Mouse (Mus musculus) layer of hippocampus, adult 2 months (tissue): ENCODE data around the gene Hoxb6. TPM values are rescaled to one million over a fixed set of nuclear protein-coding genes. Genes with fewer than 3 reads are reported as not detected.

ENCODE experiments used
- DNase-seq, 2 experiments: peaks; one replicate each; pipeline ENCODE4 v3.0.0; 2022; ENCODE audit warnings: low spot score in 2 of 2
- H3K27ac ChIP-seq: fragments of 200-600 bp; 2 replicates; pipeline ENCODE4 v1.8.1; 2022
- H3K4me3 ChIP-seq: fragments of 200-600 bp; 2 replicates; pipeline ENCODE4 v1.8.1; 2022; ENCODE audit warnings: mild to moderate bottlenecking
- CTCF ChIP-seq: fragments of 200-600 bp; conservative IDR thresholded peaks from 2 replicates; pipeline ENCODE4 v1.8.1; 2022; ENCODE audit warnings: antibody characterized with exemption, mild to moderate bottlenecking, moderate library complexity
- total RNA-seq, 2 experiments: library from RNA; stranded (reverse); gene quantifications; 2 replicates each; pipeline ENCODE4 v1.2.3; 2021

Gene Hoxb6
- total RNA-seq, 2 experiments from 2014 or later: not detected

DNA sequence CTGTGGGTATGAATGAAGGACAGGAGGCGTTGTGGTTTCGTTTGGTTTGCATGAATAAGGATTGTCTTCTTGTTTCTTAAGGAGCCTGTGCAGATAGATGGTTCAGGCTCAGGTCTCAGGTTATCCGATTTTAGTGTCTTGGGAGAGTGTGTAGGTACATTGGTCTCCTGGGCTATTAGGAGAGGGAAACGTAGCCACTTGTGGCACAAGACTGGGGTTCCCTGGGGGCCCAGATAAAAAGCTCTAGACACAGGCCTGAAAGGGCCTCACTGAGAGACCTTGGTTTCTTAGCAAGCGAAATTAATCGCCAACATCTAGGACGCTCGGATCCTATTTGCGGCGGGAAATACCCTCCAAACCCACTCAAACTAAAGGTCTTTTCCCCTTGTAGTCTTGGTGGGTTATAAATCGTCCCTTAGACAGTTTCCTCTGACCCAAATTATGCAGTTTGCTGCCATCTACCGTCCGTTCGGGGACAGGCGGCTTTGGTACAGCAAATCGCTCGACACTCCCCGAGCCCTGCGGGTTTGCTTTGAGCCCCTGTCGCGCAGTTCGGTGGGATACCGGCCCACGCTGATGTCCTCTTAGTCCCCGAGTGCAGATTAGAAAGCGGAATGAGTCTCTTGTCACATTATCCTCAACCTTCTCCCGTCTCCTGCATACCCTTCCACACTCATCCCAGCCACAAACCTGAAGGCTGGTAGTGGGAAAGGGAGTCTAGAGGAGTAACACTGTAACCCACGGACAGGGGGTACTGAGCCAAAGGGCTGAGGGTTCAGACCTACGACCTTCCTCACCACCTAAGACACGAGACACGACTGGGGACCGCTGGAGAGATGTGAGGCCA lies 2.2 kb downstream of the Hoxb6 start:
- TF ChIP-seq CTCF: peak; percentile 85
- Histone ChIP-seq H3K27ac (no peak overlapping the region), H3K4me3 (no peak overlapping the region)
- peak in 1 of 2 experiments; percentile 53 for DNase-seq

DNA sequence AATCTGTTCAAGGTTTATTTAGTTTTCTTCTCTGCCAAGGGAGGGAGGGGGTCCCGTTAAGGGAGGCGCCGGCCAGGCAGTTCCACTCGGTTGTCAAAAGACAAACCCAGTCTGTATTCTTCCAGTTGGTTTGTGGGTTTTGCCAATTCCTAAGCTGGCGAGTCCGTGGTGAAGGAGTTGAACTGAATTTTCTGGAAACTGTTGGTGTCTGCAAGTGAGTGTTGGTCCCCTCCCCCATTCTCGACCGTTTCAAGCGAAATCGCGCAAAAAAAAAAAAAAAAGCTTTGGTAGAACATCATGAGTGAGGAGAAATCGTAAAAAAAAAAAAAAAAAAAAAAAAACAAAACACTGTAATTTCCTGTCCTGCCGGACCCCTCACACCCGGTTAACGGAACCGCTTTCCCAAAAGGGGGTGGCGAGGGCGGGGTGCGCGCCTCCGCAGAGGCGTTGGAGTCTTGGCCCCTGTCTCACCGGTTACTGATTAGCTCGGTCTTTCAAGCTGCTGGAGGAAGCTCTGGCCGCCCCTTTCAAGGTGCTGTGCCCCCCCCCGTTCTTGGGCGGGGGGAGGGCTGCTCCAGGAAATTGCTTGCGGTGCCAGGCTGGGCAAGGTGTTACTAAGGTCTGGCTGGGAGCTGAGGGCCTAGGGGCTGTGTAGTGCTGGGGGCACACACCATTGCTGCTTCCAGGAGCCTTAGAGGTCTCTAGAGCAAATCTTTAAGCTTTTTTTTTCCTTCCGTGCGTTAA lies 3.0 kb downstream of the Hoxb6 start:
- no peak for TF ChIP-seq CTCF
- Histone ChIP-seq H3K27ac (no peak overlapping the region), H3K4me3 (no peak overlapping the region)
- no peak for DNase-seq

DNA sequence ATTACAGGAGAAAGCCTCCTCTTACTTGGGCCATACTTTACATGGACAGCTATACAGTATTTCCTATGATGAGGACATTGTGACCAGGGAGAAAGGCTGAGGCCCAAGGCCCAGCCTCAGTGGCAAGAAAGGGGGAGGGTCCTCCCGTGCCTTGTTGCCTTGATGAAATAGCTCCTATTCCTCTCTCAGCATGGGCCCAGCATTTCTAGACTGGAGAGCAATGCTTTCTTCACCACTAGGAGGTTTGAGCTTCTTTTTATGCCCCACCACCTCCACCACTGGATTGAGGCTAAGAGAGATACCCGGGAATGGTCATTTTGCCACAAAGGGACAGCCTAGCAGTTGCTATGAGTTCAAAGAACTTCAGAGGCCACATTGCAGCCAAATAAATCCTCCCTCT lies 4.7 kb downstream of the Hoxb6 start:
- no peak for DNase-seq
- Histone ChIP-seq H3K27ac (no peak overlapping the region), H3K4me3 (no peak overlapping the region)
- TF ChIP-seq CTCF: no peak

DNA sequence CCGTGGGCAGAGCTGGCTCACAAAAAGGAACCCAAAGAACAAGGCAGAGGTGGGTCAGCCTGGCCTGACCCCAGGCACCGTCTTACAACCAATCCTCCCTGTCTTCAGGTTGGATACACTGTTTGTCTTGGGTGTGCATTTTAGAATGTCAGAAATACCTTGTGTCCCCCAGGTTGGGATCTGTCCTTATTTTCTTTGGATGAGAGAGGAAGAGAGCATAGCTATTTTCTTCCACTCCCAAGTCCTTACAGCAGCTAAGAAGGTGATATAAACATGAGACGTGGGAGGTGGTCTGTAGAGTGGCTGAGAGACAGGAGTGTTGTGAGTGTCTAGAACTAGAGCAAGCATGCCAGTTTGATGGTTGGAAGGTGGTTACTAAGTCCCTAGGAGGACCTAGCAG lies 5.2 kb downstream of the Hoxb6 start:
- DNase-seq: no peak
- TF ChIP-seq CTCF: no peak
- Histone ChIP-seq H3K4me3 (no peak overlapping the region), H3K27ac (no peak overlapping the region)

DNA sequence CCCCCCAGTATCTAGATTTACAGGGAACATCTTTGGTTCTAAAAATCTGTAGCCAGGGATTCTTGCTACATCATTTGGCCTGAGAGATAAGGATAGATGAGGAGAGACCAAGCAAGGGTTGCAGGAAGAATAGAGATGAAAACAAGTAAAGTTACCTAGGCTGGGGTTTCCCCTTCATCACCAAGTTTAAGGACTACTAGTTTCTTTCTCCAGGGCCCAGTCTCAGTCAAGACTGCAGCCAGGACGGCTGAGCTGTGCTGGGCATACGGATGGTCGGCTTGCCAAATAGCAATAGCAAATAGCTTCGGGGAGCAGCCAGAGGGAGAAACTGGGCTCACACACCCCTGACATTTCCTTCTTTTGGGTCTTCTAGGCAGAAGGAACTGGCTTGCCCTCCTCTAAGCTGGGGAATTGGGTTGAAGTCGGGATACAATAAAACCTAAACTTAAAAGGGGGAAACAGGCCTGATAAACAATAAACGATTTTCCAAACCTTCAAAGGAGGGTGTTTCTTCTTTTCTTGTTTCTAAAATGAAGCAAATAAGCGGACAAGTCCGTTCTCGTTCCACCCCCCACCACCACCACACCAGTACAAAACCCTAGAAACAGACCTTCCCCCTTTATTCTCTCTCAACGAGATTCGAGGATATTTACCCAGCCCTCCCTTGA lies 5.8 kb downstream of the Hoxb6 start:
- TF ChIP-seq CTCF: no peak
- Histone ChIP-seq H3K27ac (no peak overlapping the region), H3K4me3 (no peak overlapping the region)
- DNase-seq: no peak

DNA sequence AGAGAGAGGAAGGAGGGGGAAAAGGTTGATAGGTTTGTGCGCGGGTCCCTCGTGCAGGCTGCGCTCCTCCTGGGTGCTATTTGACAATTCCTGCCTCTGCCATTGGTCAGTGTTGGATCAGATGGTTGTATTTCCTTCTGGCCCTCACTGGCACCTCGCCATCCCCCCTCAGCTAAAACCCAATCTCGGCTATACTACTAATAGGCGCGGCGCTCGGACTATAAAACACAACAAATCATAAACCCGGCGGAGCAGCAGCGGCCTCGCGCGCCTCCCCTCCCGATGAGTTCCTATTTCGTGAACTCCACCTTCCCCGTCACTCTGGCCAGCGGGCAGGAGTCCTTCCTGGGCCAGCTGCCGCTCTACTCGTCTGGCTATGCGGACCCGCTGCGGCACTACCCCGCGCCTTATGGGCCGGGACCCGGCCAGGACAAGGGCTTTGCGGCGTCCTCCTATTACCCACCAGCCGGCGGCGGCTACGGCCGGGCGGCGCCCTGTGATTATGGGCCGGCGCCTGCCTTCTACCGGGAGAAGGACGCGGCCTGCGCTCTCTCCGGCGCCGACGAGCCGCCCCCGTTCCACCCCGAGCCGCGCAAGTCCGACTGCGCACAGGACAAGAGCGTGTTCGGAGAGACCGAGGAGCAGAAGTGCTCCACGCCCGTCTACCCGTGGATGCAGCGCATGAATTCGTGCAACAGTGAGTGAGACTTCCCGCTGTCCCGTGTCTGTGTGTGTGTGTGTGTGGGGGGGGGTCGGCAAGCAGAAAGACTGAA lies 6.8 kb downstream of the Hoxb6 start:
- Histone ChIP-seq H3K27ac (no peak overlapping the region), H3K4me3 (no peak overlapping the region)
- DNase-seq: no peak
- TF ChIP-seq CTCF: no peak

DNA sequence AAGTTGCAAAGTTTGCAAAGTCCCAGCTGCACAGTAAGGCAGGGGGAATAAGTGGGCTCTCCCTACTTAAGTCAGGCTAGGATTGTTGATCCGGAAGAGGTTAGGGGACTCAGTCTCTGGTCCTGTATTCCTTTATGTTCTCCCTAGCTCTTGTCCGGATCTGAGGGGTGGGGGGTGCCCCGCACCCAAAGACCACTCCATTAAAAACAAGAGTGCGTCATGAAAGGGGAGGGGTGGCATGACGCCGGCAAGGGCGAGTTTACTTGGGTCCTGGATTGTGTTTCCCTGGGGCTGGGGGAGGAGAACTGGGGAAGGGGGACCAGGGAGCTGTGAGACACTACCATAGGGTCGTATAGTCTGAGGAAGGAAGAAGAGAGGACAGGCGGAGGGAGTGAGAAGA lies 7.5 kb downstream of the Hoxb6 start:
- no peak for TF ChIP-seq CTCF
- Histone ChIP-seq H3K27ac (no peak overlapping the region), H3K4me3 (no peak overlapping the region)
- no peak for DNase-seq

DNA sequence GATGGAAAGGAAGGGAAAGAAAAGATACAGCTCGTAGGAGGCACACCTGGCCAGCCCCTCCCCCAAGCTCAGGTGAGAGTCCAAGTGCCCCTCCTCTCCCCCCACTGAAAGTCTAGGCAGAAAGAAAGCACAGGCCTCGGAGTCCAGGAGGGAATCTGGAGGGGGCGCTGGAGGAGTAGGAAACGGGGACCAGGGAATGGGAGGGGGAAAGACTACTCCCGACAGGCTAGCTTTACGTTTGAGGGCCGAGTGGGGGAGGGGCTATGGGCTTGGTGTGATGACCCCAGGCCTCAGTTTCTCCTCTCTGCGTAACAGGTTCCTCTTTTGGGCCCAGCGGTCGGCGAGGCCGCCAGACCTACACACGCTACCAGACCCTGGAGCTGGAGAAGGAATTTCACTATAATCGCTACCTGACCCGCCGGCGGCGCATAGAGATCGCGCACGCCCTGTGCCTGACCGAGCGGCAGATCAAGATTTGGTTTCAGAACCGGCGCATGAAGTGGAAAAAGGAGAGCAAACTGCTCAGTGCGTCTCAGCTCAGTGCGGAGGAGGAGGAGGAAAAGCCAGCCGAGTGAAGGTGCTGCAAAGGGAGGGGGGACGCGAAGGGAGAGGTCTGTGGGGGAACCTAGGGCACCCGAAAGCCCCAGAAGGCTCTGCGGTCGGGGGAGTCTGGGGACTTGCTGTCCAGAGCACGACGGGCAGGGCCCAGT lies 8.2 kb downstream of the Hoxb6 start:
- no peak for TF ChIP-seq CTCF
- no peak for DNase-seq
- Histone ChIP-seq H3K27ac (no peak overlapping the region), H3K4me3 (no peak overlapping the region)

DNA sequence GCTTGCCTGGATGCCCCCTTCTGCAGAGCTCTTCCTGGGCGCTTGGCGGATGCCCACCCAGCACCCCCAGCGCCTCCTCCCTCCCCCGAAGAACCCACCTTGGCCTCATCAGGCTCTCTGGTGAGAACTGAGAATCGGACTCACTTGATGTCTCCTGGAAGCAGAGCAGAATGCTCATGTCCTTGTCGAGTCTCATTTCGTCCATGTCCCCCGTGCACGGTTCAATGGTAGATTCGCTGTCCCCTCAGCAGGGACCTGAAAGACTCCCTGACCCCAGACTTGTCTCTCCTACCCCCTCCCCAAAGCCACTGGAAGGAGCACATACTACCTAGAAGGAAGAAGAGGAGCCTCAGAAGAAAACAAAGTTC lies 8.8 kb downstream of the Hoxb6 start:
- DNase-seq: no peak
- Histone ChIP-seq H3K4me3 (no peak overlapping the region), H3K27ac (no peak overlapping the region)
- TF ChIP-seq CTCF: no peak

DNA sequence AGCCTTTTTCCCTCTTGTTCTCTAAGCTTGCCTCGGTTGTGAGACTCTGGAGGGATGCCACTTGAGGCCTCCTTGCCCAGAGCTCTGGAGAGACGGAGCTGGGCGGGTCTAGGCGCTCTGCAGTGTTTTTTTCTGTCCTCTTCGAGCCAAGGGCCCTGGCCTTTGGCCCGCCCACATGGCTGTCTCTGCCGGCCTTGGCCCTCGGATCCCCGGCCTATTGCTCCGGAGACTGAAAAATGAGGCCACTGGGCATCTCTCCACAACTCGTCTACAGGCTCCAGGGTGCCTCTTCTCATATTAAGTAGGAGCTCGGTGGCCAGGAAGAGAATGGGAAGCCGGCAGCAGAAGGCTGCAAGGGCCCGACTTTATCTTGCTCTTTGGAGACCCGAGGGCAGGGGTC lies 9.6 kb downstream of the Hoxb6 start:
- H3K27ac ChIP-seq: no peak overlapping the region
- TF ChIP-seq CTCF: no peak
- no peak overlapping the region for H3K4me3 ChIP-seq
- DNase-seq: peak; percentile 55 to 69

DNA sequence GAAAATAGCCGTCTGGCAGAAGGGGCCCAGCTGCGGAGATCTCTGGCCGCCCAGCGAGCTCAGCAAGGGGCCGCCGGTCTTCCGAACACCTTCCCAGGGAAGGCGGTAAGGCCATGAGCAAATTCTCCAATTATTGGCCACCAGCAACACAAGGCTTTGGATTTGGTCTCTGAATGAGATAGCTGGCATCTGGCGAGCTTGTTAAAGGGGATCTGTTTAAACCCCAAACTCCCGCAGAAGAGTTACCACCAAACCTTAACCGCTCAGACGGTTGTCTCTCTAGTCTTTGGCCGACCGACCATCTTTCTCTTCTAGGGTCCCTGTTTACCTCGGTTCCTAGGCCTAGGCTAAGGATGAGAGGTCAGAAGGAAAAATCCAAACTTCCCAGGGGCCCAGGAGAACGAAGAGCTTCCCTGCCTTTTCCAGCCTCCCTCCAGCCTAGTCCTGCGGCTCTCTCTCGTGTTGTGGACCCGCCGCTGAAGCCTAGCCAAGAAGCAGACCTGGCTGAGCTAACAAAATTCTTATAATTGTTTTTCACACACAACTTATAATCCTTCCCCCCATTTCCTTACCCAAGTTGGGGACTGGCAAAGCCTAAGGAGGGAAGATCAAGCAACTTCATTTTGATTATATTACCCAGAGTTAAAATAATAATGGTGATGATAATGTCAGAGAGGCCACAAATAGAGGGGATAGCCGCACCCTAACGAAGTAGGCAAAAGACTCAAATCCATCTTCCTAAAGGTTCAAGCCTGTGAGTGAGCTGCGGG lies 10.3 kb downstream of the Hoxb6 start:
- no peak for DNase-seq
- no peak for TF ChIP-seq CTCF
- Histone ChIP-seq H3K4me3 (no peak overlapping the region), H3K27ac (no peak overlapping the region)
